Mouse (Mus musculus) mammary gland, adult 2 months (tissue): ENCODE data around the gene Rasal1. TPM values are rescaled to one million over a fixed set of nuclear protein-coding genes. Genes with fewer than 3 reads are reported as not detected.

ENCODE experiments used
- polyA plus RNA-seq: library from polyadenylated mRNA; depleted of rRNA; stranded (reverse); fragments of >200 nt; gene quantifications from 2 replicates; pipeline ENCODE4 v1.2.3, GENCODE M21; 2012; ENCODE audit warnings: low replicate concordance; rRNA removed

Rasal1 gene
- polyA plus RNA-seq: 8.6 and 17.3 TPM in 2 replicates

DNA sequence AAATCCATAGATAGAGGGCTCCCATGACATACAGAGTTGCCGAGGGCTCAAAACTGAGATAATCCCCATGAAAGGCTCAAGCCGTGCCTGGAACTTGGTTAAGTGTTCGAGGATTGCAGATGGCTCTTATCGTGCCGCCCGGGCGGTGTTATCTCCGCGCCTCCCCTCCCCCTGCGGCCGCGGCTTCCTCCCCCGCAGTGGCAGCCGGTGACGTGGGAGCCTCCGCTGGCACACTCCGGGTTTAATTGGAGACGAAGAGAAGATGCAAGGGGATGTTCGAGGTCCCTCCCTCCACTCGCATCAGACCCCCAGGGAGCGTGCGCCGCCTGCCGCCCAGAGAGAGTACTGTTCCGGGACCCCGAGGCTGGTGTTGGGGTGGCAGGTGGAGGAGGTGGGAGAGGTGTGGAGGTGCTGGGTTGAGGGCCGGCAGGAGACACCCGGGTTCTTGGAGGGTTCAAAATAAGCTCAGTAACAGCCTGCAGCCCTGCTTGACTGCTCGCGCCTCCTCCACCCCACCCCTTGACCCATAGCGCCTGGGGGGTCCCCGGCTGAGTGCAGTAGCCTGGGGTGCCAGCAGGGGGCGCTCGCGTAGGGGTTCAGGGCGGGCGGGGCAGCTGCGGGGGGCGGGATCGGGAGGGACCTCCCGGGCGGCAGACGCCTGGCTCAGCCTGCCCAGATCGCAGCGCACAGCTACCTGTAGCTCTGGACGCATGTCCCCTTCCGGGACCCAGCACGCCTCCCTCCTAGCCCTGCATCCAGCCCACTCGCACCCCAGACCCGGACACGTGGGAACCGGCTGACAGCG lies at the start of gene Rasal1:
Gene Rasal1, plus strand, starts transcription at position 244 of the 805 bp plus-strand sequence.

DNA sequence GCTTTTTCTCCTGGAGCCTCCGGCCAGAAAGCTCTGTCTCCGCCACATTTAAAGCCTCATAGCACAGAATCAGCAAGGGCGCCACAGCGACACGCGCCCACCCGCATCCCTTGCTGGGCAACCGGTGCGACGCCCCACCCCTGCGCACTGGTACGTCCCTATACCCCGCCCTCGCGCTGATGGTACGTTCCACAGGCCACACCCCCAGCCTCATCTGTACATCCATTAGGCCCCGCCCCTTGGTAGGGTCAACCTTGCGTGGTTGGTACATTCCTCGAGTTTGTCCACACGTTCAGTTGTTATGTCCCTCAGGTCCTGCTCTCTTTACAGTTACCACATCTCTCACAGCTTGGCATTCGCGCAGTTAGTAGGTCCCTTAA lies 36.2 kb upstream of the Rasal1 start, which contains the start of the genes Rita1 and Ddx54:
Gene Rita1, minus strand, starts transcription at position 148 of the 380 bp plus-strand sequence.
Gene Ddx54, plus strand, starts transcription at position 298 of the 380 bp plus-strand sequence.

DNA sequence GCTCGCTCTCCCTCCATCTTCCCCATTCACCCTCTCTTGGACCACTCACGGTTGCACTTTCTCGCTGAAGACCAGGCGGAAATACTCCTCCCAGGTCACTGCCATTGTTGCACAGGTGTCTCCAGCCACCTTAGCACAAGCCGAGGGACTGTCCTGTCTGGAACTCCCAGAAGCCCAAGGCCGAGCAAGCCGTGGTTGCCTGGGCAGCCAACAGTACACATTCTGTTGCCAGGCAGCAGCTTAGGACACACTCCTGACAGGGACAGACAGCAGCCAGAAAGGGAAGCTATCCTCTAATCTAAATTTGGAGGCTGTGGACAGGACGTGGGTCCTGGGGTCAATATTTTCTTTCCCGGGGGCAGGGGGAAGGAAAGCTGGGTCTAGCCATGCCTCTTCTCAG lies 14.5 kb upstream of the Rasal1 start, which contains the start of gene Cfap73:
Gene Cfap73, minus strand, starts transcription at position 105 of the 400 bp plus-strand sequence.

DNA sequence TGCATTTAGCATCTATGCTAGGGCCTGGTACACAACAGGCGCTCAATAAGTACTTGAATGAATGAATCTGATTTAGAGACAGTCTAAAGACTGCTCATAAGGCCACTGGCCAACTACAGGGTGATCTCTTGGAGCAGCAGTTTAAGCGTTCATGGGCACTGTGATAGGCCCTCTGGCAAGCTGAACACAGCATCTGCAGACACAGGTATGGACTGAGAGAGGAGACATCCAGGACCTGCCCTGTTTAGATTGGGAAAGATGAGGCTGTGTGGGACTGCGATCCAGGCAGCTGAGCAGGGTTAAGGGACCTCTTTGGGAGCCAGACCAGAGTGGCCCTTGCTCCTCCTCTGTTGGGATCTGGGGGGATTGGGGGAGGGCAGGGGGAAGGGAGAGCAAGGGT lies 63.2 kb downstream of the Rasal1 start, which contains the start of gene Dtx1:
Gene Dtx1, minus strand, starts transcription at position 101 of the 400 bp plus-strand sequence.

Other genes with a start within 250 kb of the Rasal1 start
- not detected in 2 replicates for gene Lhx5, start 217.1 kb upstream of the Rasal1 start, polyA plus RNA-seq
- 6.4 and 12.1 TPM in 2 replicates for gene Sdsl, start 176.0 kb upstream of the Rasal1 start, polyA plus RNA-seq
- 1.9 TPM in 1 of 2 replicates, not detected in the other for gene Sds, start 172.3 kb upstream of the Rasal1 start, polyA plus RNA-seq
- 44.7 and 58.3 TPM in 2 replicates for gene Plbd2, start 145.2 kb upstream of the Rasal1 start, polyA plus RNA-seq
- gene Slc8b1, start 137.6 kb upstream of the Rasal1 start, polyA plus RNA-seq: 45.1 and 51.3 TPM in 2 replicates
- 96.5 and 128 TPM in 2 replicates for gene Tpcn1, start 60.1 kb upstream of the Rasal1 start, polyA plus RNA-seq
- 0.09 and 0.10 TPM in 2 replicates for gene Iqcd, start 59.8 kb upstream of the Rasal1 start, polyA plus RNA-seq
- gene Rita1, start 36.2 kb upstream of the Rasal1 start, polyA plus RNA-seq: 16.2 and 21.6 TPM in 2 replicates
- 36.0 and 68.7 TPM in 2 replicates for gene Ddx54, start 36.1 kb upstream of the Rasal1 start, polyA plus RNA-seq
- gene Cfap73, start 14.6 kb upstream of the Rasal1 start, polyA plus RNA-seq: not detected in 2 replicates
- 33.2 and 71.3 TPM in 2 replicates for gene Dtx1, start 63.1 kb downstream of the Rasal1 start, polyA plus RNA-seq
- gene Oas2, start 101.0 kb downstream of the Rasal1 start, polyA plus RNA-seq: 16.2 and 35.6 TPM in 2 replicates
- gene Oas3, start 128.8 kb downstream of the Rasal1 start, polyA plus RNA-seq: 6.4 and 7.7 TPM in 2 replicates
- gene Oas1e, start 146.7 kb downstream of the Rasal1 start, polyA plus RNA-seq: not detected in 2 replicates
- 3.6 and 5.2 TPM in 2 replicates for gene Oas1c, start 163.7 kb downstream of the Rasal1 start, polyA plus RNA-seq
- 0.20 and 1.3 TPM in 2 replicates for gene Oas1f, start 198.6 kb downstream of the Rasal1 start, polyA plus RNA-seq
- gene Oas1h, start 212.6 kb downstream of the Rasal1 start, polyA plus RNA-seq: not detected in 2 replicates
- gene Oas1g, start 238.8 kb downstream of the Rasal1 start, polyA plus RNA-seq: 3.5 and 4.9 TPM in 2 replicates